In the genomic region with DNA sequence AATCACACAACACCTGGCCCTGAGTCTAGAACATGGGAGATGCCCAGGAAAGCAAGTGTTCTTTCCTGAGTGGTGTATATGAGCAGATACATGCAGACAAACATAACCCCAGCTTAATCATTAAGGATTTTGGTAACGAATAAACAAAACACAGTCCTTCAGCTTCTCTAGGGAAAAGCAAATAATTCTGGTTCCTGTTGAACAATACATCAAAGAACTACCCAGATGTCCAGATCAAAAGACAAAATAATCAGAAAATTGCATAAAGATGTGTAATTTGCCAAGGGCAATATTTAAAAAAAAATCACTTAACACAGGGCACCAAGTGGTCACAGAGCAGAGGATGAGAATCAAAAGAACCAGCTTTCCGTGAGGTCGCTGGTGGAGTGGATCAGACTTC, we compare ENCODE assay signal across 24 mouse cellular contexts.
DNase-seq lines count a peak whose midpoint lies in the region; ATAC-seq and TF ChIP-seq lines count a peak whose summit lies in the region.
"Had no signal": no experiment of that assay in that cellular context is flagged by ENCODE, and none has a peak within 500 bp of the region (broad histone marks: within the 10 kb centered on the region; RNA-seq: fewer than 3 reads in every experiment).

No protein-coding gene starts in this region.

- no peak overlapping the region for H3K9ac ChIP-seq in embryonic facial prominence, embryonic 11.5 days (replicated peaks; ENCODE audit: low read length)
- no peak overlapping the region for H3K9ac ChIP-seq in liver, postnatal 0 days (replicated peaks)
- H3K9ac ChIP-seq: embryonic facial prominence, embryonic 12.5 days; forebrain, embryonic 13.5 days; forebrain, embryonic 15.5 days; forebrain, postnatal 0 days had no signal

- DNase-seq in embryonic facial prominence, embryonic 11.5 days (ENCODE audit: low spot score): peak; percentile 22
- DNase-seq in embryonic facial prominence, embryonic 10.5 days (ENCODE audit: low spot score): no peak
- DNase-seq in left cerebral cortex, adult 2 months (ENCODE audit: extremely low spot score in 1 of 2, low spot score in 2 of 2): no peak
- DNase-seq in left cerebral cortex, postnatal 10 days (ENCODE audit: extremely low spot score in 1 of 2, low spot score in 2 of 2): no peak
- no peak for DNase-seq in liver, postnatal 0 days
- DNase-seq in liver: no peak
- DNase-seq: adrenal gland, adult 8-10 months; adrenal gland, postnatal 14 days; adrenal gland, postnatal 36 days; B cell, adult 2 months; cerebellum, adult 11-12 months; cerebellum, adult 2 months; cerebellum, adult 9-10 months; cerebellum, postnatal 10 days; cerebellum, postnatal 25 days; forebrain, postnatal 0 days had no signal

- H3K27me3 ChIP-seq in embryonic facial prominence, embryonic 11.5 days (ENCODE audit: control insufficient read depth, insufficient read depth, low read length): no peaks in the 10 kb centered on the region
- no peaks in the 10 kb centered on the region for H3K27me3 ChIP-seq in embryonic facial prominence, embryonic 10.5 days (replicated peaks; ENCODE audit: low read depth, poor library complexity, severe bottlenecking)
- no peaks in the 10 kb centered on the region for H3K27me3 ChIP-seq in liver, postnatal 0 days (ENCODE audit: insufficient read depth, low read length)
- H3K27me3 ChIP-seq: CH12.LX; embryonic facial prominence, embryonic 12.5 days; forebrain, embryonic 13.5 days; forebrain, embryonic 15.5 days; Patski had no signal

- ATAC-seq in embryonic facial prominence, embryonic 11.5 days (replicated peaks; ENCODE audit: insufficient number of reproducible peaks, low FRiP score, low TSS enrichment, low read depth): no peak
- peak; percentile 35; the same call in 1 of the 2 replicates for ATAC-seq in liver, postnatal 0 days
- ATAC-seq: activated CD4-positive, CD25-positive, alpha-beta regulatory T cell, adult 4 months; CD4-positive, CD25-positive, alpha-beta regulatory T cell, adult 4 months; forebrain, embryonic 13.5 days; forebrain, embryonic 15.5 days; forebrain, postnatal 0 days; Patski had no signal

- WGBS in embryonic facial prominence, embryonic 11.5 days: 50% methylated on average over 3 of the region's 3 CpGs
- 55% methylated on average over 3 of the region's 3 CpGs for WGBS in embryonic facial prominence, embryonic 10.5 days
- 69% methylated on average over 3 of the region's 3 CpGs for WGBS in liver, postnatal 0 days (ENCODE audit: insufficient replicate concordance)

- no peak overlapping the region for H3K4me3 ChIP-seq in embryonic facial prominence, embryonic 11.5 days (ENCODE audit: low read depth, low read length)
- no peak overlapping the region for H3K4me3 ChIP-seq in embryonic facial prominence, embryonic 10.5 days
- no peak overlapping the region for H3K4me3 ChIP-seq in left cerebral cortex, adult 2 months
- no peak overlapping the region for H3K4me3 ChIP-seq in liver, postnatal 0 days (ENCODE audit: low read depth, low read length)
- H3K4me3 ChIP-seq: embryonic facial prominence, embryonic 12.5 days; forebrain, embryonic 13.5 days; forebrain, embryonic 15.5 days had no signal

- TF ChIP-seq CTCF in left cerebral cortex, adult 2 months (IDR thresholded peaks at IDR 0.05): no peak
- TF ChIP-seq CTCF in liver, postnatal 0 days (IDR thresholded peaks at IDR 0.05; ENCODE audit: low read depth): no peak

- no peak overlapping the region for H3K27ac ChIP-seq in embryonic facial prominence, embryonic 11.5 days (replicated peaks; ENCODE audit: low read depth, low read length)
- H3K27ac ChIP-seq in embryonic facial prominence, embryonic 10.5 days (replicated peaks): no peak overlapping the region
- H3K27ac ChIP-seq in left cerebral cortex, adult 2 months: peak overlapping the region; percentile 10
- no peak overlapping the region for H3K27ac ChIP-seq in liver, postnatal 0 days (ENCODE audit: low read depth)
- H3K27ac ChIP-seq: embryonic facial prominence, embryonic 12.5 days; forebrain, embryonic 13.5 days; forebrain, embryonic 15.5 days had no signal

- no peak overlapping the region for H3K4me2 ChIP-seq in embryonic facial prominence, embryonic 11.5 days (ENCODE audit: low read depth, low read length)
- no peak overlapping the region for H3K4me2 ChIP-seq in liver, postnatal 0 days (ENCODE audit: low read depth, low read length)
- H3K4me2 ChIP-seq: embryonic facial prominence, embryonic 12.5 days; forebrain, embryonic 13.5 days; forebrain, embryonic 15.5 days had no signal

- H3K4me1 ChIP-seq in embryonic facial prominence, embryonic 11.5 days (ENCODE audit: control insufficient read depth, insufficient read depth, low read length): no peaks in the 10 kb centered on the region
- H3K4me1 ChIP-seq in embryonic facial prominence, embryonic 10.5 days: peaks cover 14% of the 10 kb centered on the region
- H3K4me1 ChIP-seq in liver, postnatal 0 days (ENCODE audit: insufficient read depth): peaks cover 16% of the 10 kb centered on the region

- H3K36me3 ChIP-seq in embryonic facial prominence, embryonic 11.5 days (replicated peaks; ENCODE audit: control insufficient read depth, insufficient read depth, low read depth, low read length): no peaks in the 10 kb centered on the region
- H3K36me3 ChIP-seq in embryonic facial prominence, embryonic 10.5 days (replicated peaks): no peaks in the 10 kb centered on the region
- H3K36me3 ChIP-seq in liver, postnatal 0 days (replicated peaks; ENCODE audit: insufficient read depth, low read length): peaks cover 2% of the 10 kb centered on the region; the same call in 1 of the 2 replicates
- H3K36me3 ChIP-seq: embryonic facial prominence, embryonic 12.5 days; forebrain, embryonic 15.5 days; G1E had no signal

- no peak for TF ChIP-seq EP300 in liver, postnatal 0 days (IDR thresholded peaks at IDR 0.05; ENCODE audit: low read depth)

- no peaks in the 10 kb centered on the region for H3K9me3 ChIP-seq in embryonic facial prominence, embryonic 11.5 days (replicated peaks; ENCODE audit: control insufficient read depth, low read length)
- H3K9me3 ChIP-seq in embryonic facial prominence, embryonic 10.5 days: no peaks in the 10 kb centered on the region
- no peaks in the 10 kb centered on the region for H3K9me3 ChIP-seq in liver, postnatal 0 days (ENCODE audit: low read length)
- H3K9me3 ChIP-seq: embryonic facial prominence, embryonic 12.5 days; forebrain, embryonic 13.5 days; forebrain, embryonic 15.5 days had no signal

- intact Hi-C loops in left cerebral cortex, adult 2 months (cut with DNase I): loop anchor here (10.0 kb wide), 1 partner anchor 1649 kb away; no protein-coding TSS in a partner anchor
- intact Hi-C loops in left cerebral cortex, postnatal 10 days (cut with DNase I): loop anchor here (5.0 kb wide), 1 partner anchor 156 kb away; no protein-coding TSS in a partner anchor
